Mouse (Mus musculus): Measurements from ENCODE around the gene Slc22a13.

DNA sequence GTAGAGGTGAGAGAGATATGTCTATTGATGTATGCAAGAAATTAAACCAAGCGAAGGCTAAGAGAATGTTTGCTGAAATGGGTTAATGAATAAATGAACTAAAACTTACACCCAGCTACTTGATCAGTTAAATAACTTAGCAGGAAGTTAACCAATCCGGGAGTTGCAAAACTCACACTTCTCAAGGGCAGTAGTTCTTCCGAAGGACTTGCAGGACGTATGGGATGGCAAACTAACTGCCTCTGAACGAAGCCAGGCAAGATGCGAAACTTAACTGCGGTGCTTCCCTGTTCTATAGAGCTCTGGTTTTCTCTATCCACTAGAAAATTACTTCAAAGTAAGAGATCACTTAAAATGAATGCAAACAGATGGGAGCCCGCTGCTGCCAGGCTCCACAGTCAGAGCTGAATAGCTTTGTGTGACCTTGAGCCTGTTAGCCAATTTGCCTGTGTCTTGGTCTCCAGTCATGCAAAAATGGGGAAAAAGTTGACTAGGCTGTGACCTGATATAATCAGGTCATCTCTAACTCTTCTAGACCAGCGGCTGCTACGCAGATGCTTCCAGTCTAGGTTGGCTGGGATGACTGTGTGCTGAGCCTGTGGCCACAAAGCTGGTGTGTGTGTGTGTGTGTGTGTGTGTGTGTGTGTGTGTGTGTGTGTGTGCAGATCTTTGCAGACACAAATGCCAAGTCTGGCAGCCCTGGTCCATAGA, 9.6 kb downstream of the Slc22a13 start:
- TF ChIP-seq CTCF (IDR thresholded peaks at IDR 0.05; ENCODE audit: low read depth) = no peak
- TF ChIP-seq EP300 (IDR thresholded peaks at IDR 0.05; ENCODE audit: low read depth) = no peak

All from heart, postnatal 0 days (tissue).